Mouse (Mus musculus): ENCODE measurements at regions not wholly inside any gene's neighbourhood (a gene's known extent, or its start where the extent isn't known, plus 50 kb on each side); places are given as distances from the start of the nearest gene placed in this dataset.

DNA sequence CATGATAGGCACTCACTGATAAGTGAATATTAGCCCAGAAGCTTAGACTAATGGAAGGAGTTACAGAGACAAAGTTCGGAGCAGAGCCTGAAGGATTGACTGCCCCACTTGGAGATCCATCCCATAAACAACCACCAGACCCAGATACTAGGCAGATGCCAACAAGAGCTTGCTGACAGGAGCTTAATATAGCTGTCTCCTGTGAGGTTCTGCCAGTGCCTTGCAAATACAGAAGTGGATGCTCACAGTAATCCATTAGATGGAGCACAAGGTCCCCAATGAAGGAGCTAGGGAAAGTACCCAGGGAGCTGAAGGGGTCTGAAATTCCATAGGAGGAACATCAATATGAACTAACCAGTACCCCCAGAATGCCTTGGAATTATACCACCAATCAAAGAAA lies 252.8 kb upstream of the Lrtm1 start:
- DNase-seq (ENCODE audit: low spot score in 2 of 2) = no peak

DNA sequence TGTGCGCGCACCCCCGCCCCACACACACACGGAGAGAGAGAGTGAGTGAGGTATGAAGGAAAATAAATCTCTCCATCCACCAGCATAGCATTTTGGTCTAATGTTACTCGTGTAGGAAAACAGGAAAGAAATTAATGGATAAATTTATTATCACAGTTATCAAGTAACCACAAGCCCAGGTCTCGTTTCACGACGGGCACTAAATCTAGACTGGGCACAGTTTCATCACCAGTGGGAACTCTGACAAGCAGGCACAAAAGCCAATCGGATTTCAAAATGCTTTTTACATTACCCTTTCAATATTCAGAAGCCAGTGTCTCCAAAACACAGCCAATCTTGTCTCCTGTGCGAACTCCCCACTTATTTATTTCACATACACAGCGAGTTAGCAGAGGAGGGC lies 244.9 kb upstream of the Lrtm1 start:
- DNase-seq (ENCODE audit: low spot score in 2 of 2) = no peak

DNA sequence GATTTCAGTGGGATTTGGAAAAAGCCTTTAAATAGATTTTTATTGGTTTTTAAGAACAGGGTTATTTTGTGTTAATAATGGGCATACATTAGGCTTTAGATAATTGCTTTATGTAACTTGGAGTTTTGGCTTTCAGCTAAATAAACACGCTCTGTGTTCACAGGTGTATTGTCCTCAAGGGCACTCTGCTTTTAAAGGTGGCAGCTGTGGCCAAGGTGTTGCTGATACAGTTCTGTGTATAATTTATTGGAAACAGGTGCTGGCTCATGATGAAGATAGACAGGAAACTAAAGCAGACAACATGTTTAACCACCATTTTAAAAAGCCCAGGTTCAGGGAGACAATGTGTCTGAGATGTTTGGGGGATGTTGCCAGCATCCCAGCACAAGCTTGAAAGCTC lies 242.3 kb upstream of the Lrtm1 start:
- no peak for DNase-seq (ENCODE audit: low spot score in 2 of 2)

DNA sequence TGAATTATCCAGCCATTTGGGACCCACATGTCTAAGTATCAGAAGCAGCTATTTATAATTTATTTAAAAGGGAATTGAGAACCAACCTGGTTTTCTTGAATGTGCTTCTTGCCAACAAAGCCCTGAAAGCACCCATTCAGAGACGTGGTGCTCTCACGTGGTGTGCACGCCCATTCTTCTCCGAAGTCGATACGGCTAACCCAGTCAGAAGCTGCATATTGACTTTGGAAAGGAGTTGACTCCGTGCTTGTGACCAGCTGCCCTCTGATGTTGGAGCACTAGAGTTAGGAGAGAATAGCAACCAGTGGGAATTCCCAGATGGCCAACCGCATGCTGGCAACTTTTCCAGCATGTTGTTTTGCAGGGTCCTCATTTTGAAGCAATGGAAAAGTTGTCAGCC lies 240.2 kb upstream of the Lrtm1 start:
- DNase-seq (ENCODE audit: low spot score in 2 of 2) = no peak

DNA sequence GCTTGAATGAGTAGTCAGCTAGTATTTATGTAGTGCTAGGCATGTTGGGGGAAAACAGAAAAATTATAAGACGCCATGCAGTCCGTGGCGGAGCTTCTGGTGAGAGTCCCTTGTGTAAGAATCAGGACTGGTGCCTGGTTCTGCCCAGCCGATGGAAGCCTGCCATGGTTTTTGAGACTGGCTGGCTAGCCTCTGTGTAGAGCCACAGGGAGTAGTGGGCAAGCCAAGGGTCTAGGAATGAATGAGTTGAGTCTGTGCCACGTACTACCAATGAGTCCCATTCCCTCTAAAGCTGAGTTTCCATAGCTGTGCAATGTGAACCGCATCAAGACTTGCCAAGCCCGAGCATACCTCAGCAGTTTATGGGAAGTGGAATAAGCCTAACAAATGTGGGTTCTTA lies 236.3 kb upstream of the Lrtm1 start:
- no peak for DNase-seq (ENCODE audit: low spot score in 2 of 2)

DNA sequence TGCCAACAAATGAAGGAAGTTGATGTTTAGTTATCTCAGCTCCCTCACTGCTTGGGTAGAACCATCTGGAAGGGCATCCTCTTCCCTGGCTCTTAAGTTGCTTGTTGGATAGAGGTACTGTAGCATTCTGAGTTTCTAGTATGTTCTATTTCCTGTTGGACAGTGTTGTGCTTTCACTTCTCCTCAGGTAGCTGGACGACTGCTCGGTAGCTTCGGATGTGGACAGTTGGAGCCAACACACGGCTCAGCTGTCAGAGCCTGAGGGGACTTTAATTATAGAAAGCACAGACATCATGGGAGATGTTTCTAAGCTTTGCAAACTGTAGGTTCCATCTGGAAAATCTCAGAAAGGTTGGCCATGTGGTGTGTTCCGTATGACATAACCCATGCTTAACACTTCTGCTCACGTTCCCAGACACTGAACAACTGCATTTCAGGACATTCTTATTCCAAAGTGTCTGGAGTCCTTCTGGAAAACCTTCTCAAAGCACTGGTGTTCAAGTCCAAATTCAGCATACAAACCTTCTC lies 233.8 kb upstream of the Lrtm1 start:
- no peak for DNase-seq (ENCODE audit: low spot score in 2 of 2)

DNA sequence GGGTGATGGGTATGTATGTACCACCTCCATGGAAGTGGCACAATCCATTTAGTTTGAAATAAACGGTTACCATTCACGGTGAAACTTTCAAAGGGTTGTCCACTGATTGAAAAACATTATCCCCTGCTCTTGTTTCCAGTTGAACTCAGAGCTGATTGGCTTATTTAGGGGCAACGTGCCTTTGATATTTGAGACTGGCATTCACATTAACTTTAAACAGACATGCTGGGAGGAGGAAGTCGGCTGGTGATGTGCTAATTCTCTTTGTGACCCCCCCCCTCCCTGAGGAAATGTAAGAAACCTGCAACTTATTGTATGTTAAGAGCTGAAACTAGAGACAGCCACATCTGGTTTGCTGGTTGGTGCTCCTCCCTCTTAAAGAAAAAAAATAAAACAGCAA lies 219.7 kb upstream of the Lrtm1 start:
- DNase-seq (ENCODE audit: low spot score in 2 of 2) = no peak

DNA sequence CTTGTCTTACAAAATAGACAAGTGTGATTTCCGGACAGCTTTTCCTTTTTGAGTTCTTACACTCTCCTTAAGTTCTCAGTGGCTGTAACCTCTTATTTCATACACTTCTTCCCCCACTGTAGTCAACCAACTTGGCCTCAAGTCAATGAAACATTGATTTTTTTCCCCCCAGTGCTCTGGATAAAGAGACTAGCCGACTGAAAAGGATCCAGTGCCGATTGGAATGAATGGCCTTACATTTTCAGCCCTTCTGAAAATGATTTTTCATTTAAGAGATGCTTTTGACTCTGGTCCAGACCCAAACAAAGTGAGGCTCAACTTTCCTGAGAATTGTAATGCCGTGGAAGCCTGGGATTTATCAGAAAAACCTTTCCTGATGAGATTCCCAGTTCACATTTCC lies 216.3 kb upstream of the Lrtm1 start:
- no peak for DNase-seq (ENCODE audit: low spot score in 2 of 2)

DNA sequence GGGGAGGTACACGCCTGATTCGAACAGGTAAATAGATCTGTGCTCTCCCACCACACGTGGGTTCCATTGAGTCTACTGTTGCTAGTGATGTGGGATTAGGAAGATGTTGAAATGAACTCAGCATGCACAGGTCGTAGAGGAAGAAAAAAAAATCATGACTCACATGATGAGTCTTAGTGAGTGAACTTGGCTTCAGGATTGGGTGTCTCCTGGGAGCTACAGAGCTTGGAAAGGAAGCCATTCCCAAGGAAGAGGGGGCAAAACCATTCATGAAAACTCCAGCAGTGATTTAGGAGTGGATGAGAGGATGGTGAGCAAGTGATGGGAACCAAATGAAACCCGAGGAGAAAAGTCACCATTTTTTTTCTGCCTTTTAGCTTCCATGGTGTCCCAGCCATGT lies 215.9 kb upstream of the Lrtm1 start:
- DNase-seq (ENCODE audit: low spot score in 2 of 2) = no peak

DNA sequence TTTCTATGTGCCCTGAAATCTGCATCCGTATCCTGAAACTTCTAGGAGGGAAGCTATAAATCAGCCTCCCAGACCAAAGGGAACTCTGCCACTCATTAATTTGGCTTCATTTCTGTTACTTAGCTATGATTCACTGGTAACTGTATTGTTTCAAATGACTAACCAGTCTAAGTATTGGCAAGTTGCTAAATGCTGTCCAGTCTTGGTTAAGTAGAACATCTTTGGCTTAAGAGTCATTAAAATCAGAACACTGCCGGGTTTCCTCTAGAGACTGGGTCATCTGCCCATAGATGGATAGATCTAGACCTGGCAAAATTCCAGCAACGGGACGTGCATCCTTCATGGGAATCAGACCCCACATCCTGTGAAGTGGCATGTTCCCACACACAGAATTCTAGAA lies 209.9 kb upstream of the Lrtm1 start:
- no peak for DNase-seq (ENCODE audit: low spot score in 2 of 2)

DNA sequence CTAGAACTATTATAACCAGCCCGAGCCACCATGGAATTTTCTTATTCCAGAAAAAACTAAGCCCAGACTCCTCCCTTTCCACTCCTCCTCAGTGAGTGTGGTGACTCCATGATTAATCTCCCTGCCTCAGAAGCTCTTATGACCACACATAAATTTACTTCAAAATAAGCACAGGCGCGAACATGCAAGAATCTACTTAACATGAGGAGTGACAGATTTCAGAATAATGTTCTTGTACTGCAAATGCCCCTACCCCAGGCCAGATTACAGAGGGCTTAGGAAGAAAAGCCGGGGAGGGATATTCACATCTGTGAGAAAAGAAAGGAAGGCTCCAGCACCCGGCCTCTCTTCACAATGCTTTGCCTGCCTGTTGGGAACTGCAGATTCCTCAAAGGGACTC lies 208.7 kb upstream of the Lrtm1 start:
- no peak for DNase-seq (ENCODE audit: low spot score in 2 of 2)

DNA sequence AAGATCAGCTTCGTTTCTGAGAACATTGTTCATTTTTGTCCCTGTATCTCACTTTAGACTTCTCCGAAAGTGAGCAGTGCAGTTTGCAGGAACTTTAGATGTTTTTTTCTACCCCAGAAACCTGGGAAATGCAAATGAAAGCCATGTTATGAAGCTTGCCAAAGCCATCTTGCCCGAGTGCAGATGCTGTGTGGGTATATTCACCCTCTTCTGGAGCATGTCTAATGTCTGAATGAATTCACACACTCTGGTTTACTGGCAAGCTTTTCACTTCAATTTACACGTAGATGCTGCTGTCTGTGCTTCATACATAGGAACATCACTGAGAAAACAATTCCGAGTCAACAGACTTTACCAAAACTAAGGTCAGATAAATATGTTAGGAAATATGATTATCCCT lies 197.0 kb upstream of the Lrtm1 start:
- DNase-seq (ENCODE audit: low spot score in 2 of 2) = no peak

DNA sequence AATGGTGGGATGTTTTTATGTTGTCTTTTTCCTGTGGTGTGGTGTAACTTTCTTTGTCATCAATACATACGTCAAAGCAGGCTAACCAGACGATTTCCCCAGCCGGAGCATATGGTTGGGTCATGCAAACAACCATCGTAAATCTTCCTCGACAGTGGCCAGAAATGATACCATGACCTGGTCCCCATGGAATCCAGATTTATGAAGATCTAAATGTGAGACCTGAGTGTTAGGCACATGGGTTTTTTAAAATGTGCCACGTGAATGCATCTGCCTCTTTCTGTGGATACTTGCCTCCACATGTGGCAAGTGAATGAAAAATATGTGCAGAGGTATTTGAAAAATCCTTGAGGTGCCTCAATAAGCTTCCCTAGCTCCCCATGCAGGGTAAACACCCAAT lies 190.8 kb upstream of the Lrtm1 start:
- DNase-seq (ENCODE audit: low spot score in 2 of 2) = no peak

DNA sequence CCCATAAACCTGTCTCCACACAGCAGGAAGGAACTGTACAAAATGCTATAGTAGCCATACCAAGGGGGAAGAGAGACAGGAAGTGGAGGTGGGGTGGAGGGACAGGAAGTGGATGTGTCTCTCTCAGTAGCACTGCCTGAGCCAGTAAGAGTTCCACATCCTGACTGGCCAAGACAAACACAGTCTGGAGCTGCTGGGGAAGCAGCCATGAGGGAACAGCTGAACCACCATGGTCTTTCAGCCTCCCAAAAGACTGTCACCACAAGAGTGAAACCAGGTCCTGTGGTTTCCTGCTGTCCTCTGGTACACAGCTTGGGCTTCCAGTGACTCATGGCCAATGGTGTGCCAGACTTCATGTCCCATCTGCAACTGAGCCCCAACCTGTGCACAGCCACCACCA lies 180.9 kb upstream of the Lrtm1 start:
- no peak for DNase-seq (ENCODE audit: low spot score in 2 of 2)

DNA sequence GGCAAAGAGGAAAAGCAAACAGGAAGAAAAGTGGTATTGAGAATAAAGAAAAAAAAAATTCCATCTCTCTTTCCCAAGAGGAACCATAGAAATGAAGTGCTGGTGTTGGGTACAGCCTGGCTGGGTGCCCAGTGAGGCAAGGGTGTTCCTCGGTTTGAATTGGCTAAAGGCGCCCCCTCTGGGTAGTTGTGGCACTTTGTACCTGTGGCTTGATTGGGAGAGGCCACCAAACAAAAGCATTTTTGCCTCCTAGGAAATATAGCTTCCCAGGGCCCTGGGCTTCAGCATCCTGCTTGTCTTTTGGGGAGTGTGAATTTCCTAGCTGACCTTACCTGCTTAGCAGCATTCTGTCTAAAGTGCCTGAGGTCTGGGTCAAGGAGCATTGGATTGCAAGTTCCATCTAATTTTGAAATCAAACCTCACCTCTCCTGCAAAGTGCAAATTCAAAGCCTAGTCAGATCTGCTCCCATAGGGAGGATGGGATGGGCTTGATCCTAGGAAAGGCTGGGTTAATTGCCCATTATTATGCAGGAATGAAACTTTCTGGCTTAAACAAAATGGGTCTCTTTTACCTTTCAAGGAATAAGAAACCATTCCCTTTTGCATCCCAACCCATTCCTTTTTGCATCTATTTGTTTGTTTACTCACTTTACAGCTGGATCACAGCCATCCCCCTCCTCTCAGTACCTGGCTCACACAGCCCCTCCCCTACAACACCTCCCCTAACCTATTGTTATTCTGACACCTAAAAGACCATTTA lies 169.0 kb upstream of the Lrtm1 start:
- no peak for DNase-seq (ENCODE audit: low spot score in 2 of 2)
